Mouse (Mus musculus): ENCODE data around the gene Abca1. TPM values are rescaled to one million over a fixed set of nuclear protein-coding genes. Genes with fewer than 3 reads are reported as not detected.

Gene Abca1
- polyA plus RNA-seq, 1 experiment from 2014 or later: 2.6 TPM

DNA sequence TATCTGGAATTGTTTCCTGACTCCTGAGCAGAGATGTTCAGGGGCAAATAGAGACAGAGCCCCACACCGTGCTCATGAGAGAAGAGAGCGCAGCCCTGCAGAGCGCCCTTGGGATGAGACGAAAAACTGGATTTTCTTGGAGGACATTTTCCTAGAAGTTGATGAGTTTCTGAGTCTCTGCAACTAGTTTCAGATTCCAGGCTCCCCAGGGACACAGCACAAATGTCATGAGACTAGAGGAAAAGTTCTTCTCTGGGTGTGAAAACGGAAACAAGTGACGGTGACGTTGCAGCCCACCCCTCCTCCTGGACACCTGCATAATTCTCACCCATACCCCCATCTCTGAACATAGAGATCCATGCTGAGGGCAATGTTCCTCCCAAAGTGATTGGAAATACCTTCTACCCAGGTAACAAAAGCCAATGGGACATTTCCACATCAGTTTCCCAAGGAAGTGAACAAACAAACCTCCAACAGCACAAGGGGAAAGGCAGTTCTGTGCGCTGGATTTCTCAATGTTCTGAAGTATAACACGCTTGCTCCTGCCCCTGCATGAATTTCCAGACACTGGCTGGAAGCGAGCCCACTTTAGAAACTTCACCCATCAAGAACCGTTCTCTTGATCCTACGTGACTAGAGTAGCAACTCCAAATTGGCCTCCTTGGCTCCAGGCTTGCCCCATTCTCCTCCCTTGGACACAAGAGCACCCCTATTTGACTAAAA lies 13.3 kb downstream of the Abca1 start:
- WGBS: 91% methylated on average over 12 of the region's 12 CpGs
- no peaks in the 10 kb centered on the region for H3K36me3 ChIP-seq (replicated peaks)
- DNase-seq (ENCODE audit: extremely low spot score, low spot score): no peak
- H3K9me3 ChIP-seq: no peaks in the 10 kb centered on the region
- H3K27ac ChIP-seq: no peak overlapping the region
- H3K4me1 ChIP-seq: peaks cover 14% of the 10 kb centered on the region
- H3K27me3 ChIP-seq (ENCODE audit: poor library complexity, severe bottlenecking): no peaks in the 10 kb centered on the region
- no peak overlapping the region for H3K4me3 ChIP-seq

DNA sequence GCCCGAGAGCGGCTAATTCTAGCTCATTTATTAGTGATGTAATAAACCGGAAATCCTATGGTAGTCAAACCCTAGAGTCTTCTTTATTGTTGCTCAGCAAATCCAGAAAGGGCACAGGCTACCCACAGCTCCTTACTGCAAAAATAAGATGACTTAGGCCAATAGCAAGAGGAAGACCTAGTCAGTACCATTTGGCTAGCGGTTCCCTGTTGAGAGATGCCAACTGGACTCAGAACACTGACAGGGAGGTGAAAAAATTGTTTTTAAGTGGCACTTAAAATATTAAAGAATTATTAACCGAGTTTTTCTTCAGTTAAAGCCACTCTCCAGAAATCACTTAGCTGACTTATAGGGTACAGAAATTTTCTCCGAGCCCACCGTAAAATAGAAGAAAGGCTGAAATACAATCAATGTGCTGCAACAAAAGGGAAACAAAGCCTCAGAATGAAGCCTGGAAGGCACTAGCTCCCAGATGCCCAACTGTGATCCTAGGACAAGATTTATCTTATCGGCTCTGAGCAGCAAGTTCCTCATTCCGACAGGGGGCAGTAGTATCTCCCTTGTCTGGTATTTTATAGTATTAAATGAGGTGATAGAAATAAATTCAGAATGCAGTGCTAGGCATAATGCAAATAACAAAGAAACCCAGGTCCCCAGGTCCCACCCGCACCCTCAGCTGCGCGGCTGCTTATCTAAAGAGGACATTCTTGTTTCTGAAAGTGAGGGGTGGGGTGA lies 14.1 kb downstream of the Abca1 start:
- 88% methylated on average over 12 of the region's 12 CpGs for WGBS
- Histone ChIP-seq H3K4me1 (peaks cover 10% of the 10 kb centered on the region), H3K27ac (no peak overlapping the region), H3K4me3 (no peak overlapping the region), H3K9me3 (no peaks in the 10 kb centered on the region), H3K36me3 (replicated peaks) (no peaks in the 10 kb centered on the region), H3K27me3 (ENCODE audit: poor library complexity, severe bottlenecking) (no peaks in the 10 kb centered on the region)
- no peak for DNase-seq (ENCODE audit: extremely low spot score, low spot score)

- DNase-seq (ENCODE audit: extremely low spot score, low spot score): no peak
- Histone ChIP-seq H3K9me3 (no peaks in the 10 kb centered on the region), H3K27me3 (ENCODE audit: poor library complexity, severe bottlenecking) (no peaks in the 10 kb centered on the region), H3K4me1 (peaks cover 9% of the 10 kb centered on the region), H3K4me3 (no peak overlapping the region), H3K36me3 (replicated peaks) (no peaks in the 10 kb centered on the region), H3K27ac (no peak overlapping the region)
- WGBS: 81% methylated on average over 10 of the region's 10 CpGs
These were observed 15.1 kb downstream of the Abca1 start for GRCm38 (mm10) chr4:53144571-53144970.

- H3K4me1 ChIP-seq: peaks cover 9% of the 10 kb centered on the region
- H3K27me3 ChIP-seq (ENCODE audit: poor library complexity, severe bottlenecking): no peaks in the 10 kb centered on the region
- WGBS: 69% methylated on average over 8 of the region's 8 CpGs
- H3K36me3 ChIP-seq (replicated peaks): no peaks in the 10 kb centered on the region
- H3K9me3 ChIP-seq: no peaks in the 10 kb centered on the region
- DNase-seq (ENCODE audit: extremely low spot score, low spot score): no peak
- H3K27ac ChIP-seq: no peak overlapping the region
- H3K4me3 ChIP-seq: no peak overlapping the region
These were observed 15.7 kb downstream of the Abca1 start for GRCm38 (mm10) chr4:53144021-53144420.

DNA sequence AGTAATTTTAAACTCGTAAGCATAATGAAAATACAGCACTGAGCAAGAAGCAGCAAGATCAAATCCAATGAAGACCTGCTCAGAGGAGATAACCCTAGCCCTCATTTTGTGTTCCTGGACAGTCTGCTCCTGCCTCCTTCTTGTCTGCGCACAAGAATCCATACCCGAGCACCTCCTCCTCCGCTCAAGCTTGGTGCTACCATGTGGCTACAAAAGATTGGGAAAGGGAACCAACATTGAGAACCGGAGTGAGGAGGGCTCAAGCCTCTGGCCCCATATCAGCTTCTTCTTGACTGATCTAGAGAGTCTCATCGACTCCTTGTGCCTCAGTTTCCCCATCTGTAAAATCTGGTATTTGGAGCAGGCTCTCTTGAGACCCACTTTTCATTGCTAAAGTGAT lies 19.0 kb downstream of the Abca1 start:
- Histone ChIP-seq H3K27me3 (ENCODE audit: poor library complexity, severe bottlenecking) (no peaks in the 10 kb centered on the region), H3K36me3 (replicated peaks) (no peaks in the 10 kb centered on the region), H3K4me3 (no peak overlapping the region), H3K4me1 (0 out of 2 replicates have a peak, but pooled peaks cover 5% of the 10 kb centered on the region), H3K27ac (no peak overlapping the region), H3K9me3 (no peaks in the 10 kb centered on the region)
- WGBS: 90% methylated on average over 6 of the region's 6 CpGs
- DNase-seq (ENCODE audit: extremely low spot score, low spot score): no peak

DNA sequence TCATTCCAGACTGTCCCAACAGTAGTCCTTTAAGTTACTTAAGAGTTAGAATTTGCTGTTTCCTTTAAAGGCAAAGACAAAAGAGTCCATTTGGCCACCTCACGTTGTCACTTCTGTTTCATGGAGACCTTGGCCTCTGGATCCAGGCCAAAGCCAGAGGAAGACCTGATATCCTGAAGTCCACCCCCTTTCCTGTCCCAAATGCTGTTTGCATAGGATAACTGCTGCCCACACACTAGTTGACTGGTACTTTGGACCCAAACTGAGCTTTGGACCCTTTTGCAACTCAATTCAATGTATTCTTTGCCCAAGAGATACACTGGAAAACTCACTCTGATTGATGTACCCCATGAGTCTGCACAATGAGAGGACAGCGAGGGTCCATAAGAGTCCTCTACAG lies 20.2 kb downstream of the Abca1 start:
- no peaks in the 10 kb centered on the region for H3K27me3 ChIP-seq (ENCODE audit: poor library complexity, severe bottlenecking)
- no peak for DNase-seq (ENCODE audit: extremely low spot score, low spot score)
- no peak overlapping the region for H3K4me3 ChIP-seq
- no peaks in the 10 kb centered on the region for H3K9me3 ChIP-seq
- no peak overlapping the region for H3K27ac ChIP-seq
- WGBS: 83% methylated on average over 2 of the region's 2 CpGs
- 0 out of 2 replicates have a peak, but pooled peaks cover 5% of the 10 kb centered on the region for H3K4me1 ChIP-seq
- no peaks in the 10 kb centered on the region for H3K36me3 ChIP-seq (replicated peaks)

- Histone ChIP-seq H3K4me1 (0 out of 2 replicates have a peak, but pooled peaks cover 3% of the 10 kb centered on the region), H3K9me3 (no peaks in the 10 kb centered on the region), H3K4me3 (no peak overlapping the region), H3K36me3 (replicated peaks) (no peaks in the 10 kb centered on the region), H3K27ac (no peak overlapping the region), H3K27me3 (ENCODE audit: poor library complexity, severe bottlenecking) (no peaks in the 10 kb centered on the region)
- 92% methylated on average over 3 of the region's 3 CpGs for WGBS
- DNase-seq (ENCODE audit: extremely low spot score, low spot score): no peak
These were observed 20.7 kb downstream of the Abca1 start for GRCm38 (mm10) chr4:53138974-53139373.

DNA sequence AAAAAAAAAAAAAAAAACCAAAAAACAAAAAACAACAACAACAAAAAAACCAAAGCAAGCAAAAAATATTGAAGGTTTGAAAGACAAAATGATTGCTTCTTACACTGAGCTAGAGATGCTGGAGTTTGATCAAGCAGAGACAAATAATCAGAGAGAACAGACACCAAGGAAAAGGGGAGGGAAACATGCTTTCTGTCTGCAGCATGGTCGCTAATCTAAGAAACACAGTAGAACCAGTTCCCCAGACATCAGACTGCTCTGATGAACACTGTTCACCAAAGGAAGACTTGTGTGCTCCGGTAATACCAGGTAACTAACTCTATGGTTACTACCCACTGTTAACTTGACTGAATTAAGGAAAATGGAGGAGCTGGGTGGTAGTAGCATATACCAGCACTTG lies 22.6 kb downstream of the Abca1 start:
- Histone ChIP-seq H3K4me3 (no peak overlapping the region), H3K27ac (no peak overlapping the region), H3K36me3 (replicated peaks) (no peaks in the 10 kb centered on the region), H3K9me3 (no peaks in the 10 kb centered on the region), H3K27me3 (ENCODE audit: poor library complexity, severe bottlenecking) (no peaks in the 10 kb centered on the region), H3K4me1 (no peaks in the 10 kb centered on the region)
- 87% methylated on average over 2 of the region's 2 CpGs for WGBS
- DNase-seq (ENCODE audit: extremely low spot score, low spot score): no peak

DNA sequence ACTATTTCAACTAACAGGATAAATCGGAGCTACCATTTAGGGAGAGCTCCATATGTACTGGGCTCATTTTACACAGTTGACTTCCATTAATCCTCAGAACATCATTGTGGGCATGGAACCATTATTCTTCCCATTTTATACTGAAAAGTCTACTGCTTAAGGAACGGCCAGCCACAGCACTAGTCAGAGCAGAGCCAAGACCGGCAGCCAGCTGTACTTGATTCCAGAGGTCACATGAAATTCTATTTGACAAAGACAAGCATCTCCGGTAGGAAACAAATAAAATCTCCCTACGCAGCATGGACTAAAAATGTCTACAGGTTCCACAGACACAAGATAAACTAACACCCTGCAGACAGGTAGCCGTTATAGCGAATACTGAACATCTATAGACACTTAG lies 24.9 kb downstream of the Abca1 start:
- no peak for DNase-seq (ENCODE audit: extremely low spot score, low spot score)
- WGBS: 91% methylated on average over 7 of the region's 7 CpGs
- Histone ChIP-seq H3K4me1 (no peaks in the 10 kb centered on the region), H3K36me3 (replicated peaks) (0 out of 2 replicates have a peak, but pooled peaks cover 5% of the 10 kb centered on the region), H3K9me3 (no peaks in the 10 kb centered on the region), H3K27me3 (ENCODE audit: poor library complexity, severe bottlenecking) (no peaks in the 10 kb centered on the region), H3K27ac (no peak overlapping the region), H3K4me3 (no peak overlapping the region)

- no peak overlapping the region for H3K27ac ChIP-seq
- H3K9me3 ChIP-seq: no peaks in the 10 kb centered on the region
- H3K4me3 ChIP-seq: no peak overlapping the region
- H3K4me1 ChIP-seq: no peaks in the 10 kb centered on the region
- no peak for DNase-seq (ENCODE audit: extremely low spot score, low spot score)
- WGBS: 89% methylated on average over 4 of the region's 4 CpGs
- no peaks in the 10 kb centered on the region for H3K27me3 ChIP-seq (ENCODE audit: poor library complexity, severe bottlenecking)
- H3K36me3 ChIP-seq (replicated peaks): peaks cover 5% of the 10 kb centered on the region; the same call in 1 of the 2 replicates
These were observed 25.7 kb downstream of the Abca1 start for GRCm38 (mm10) chr4:53133995-53134394.

DNA sequence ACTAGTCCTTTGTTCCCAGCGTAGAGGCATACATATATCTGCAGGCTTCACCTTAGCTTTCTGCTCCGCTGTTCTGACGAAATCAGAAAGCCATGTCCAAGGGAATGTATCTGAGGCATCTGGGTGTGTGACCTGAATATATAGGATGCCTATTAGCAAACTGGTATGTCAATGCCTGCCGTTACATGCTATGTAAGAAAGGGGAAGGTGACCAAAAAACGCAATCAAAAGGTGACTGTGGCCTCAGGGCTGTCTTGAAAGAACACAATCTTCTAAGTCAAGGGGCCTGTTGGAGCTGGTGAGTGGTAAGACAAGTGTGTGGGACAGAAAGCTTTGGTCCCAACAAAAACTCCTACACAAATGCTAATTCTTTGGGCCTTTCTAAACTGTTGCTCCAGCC lies 28.2 kb downstream of the Abca1 start:
- Histone ChIP-seq H3K9me3 (peaks cover 3% of the 10 kb centered on the region; the same call in 1 of the 2 replicates), H3K4me1 (no peaks in the 10 kb centered on the region), H3K4me3 (no peak overlapping the region), H3K36me3 (replicated peaks) (peaks cover 16% of the 10 kb centered on the region), H3K27ac (no peak overlapping the region), H3K27me3 (ENCODE audit: poor library complexity, severe bottlenecking) (no peaks in the 10 kb centered on the region)
- no peak for DNase-seq (ENCODE audit: extremely low spot score, low spot score)
- WGBS: 91% methylated on average over 5 of the region's 5 CpGs

- Histone ChIP-seq H3K4me1 (no peaks in the 10 kb centered on the region), H3K36me3 (replicated peaks) (peaks cover 19% of the 10 kb centered on the region), H3K9me3 (peaks cover 5% of the 10 kb centered on the region; the same call in 1 of the 2 replicates), H3K4me3 (no peak overlapping the region), H3K27me3 (ENCODE audit: poor library complexity, severe bottlenecking) (no peaks in the 10 kb centered on the region), H3K27ac (no peak overlapping the region)
- WGBS: 53% methylated on average over 6 of the region's 6 CpGs
- no peak for DNase-seq (ENCODE audit: extremely low spot score, low spot score)
These were observed 28.8 kb downstream of the Abca1 start for GRCm38 (mm10) chr4:53130622-53131517.
